Mouse (Mus musculus) cerebellum, adult 2 months (tissue): ENCODE data around the gene Il4ra.

Source experiments
- CTCF ChIP-seq: fragments of 200-500 bp; IDR thresholded peaks from 2 replicates; pipeline ENCODE4 v1.5.1; 2011; ENCODE audit warnings: low read depth, mild to moderate bottlenecking, control low read depth, low read length, moderate library complexity, borderline replicate concordance; ENCODE audit not compliant: insufficient read depth
- POLR2A ChIP-seq: fragments of 200-500 bp; IDR thresholded peaks from 2 replicates; pipeline ENCODE4 v1.6.1; 2011; ENCODE audit warnings: low read length, control low read depth, borderline replicate concordance; ENCODE audit not compliant: insufficient read depth

GRCm38 (mm10) chr7:125580625-125581316, 28.9 kb downstream of the Il4ra start:
- TF ChIP-seq CTCF (no peak), POLR2A (no peak)
